16 mouse cellular contexts compared by ENCODE assay signal in the genomic region with DNA sequence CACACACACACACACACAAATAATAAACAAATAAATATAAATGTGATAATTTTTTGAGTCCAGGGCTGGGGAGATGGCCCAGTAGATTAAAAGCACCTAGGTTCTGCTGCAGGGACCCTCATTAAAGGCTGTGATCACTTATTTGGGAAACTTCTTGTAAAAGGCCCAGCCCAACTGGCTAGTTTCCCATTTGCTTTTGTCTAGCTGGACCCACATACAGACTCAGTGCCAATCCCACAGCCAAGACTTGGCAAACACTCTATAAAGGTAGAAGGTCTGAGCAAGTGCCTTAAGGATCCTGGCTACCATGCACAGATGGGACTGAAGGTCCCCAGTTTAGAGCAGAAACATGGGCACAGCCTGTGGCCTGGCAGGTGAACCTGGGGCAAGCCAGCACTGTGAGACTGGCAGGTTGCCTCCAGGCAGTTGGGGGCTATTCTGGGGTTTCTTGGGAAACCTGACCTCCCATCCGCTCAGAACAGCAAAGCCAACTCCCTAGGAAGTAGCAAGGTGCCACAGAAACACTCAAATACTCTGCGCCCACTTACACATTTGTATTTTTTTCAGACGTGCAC. TPM values are rescaled to one million over a fixed set of nuclear protein-coding genes. Genes with fewer than 3 reads are reported as not detected.
DNase-seq lines count a peak whose midpoint lies in the region; ATAC-seq and TF ChIP-seq lines count a peak whose summit lies in the region.
"Had no signal": no experiment of that assay in that cellular context is flagged by ENCODE, and none has a peak within 500 bp of the region (broad histone marks: within the 10 kb centered on the region; RNA-seq: fewer than 3 reads in every experiment).

No protein-coding gene starts in this region.

- no peak overlapping the region for H3K4me2 ChIP-seq in kidney, embryonic 16.5 days (replicated peaks; ENCODE audit: low read depth, low read length)
- H3K4me2 ChIP-seq: hindbrain, embryonic 15.5 days; limb, embryonic 13.5 days; lung, embryonic 15.5 days had no signal

- H3K27me3 ChIP-seq in E14TG2a.4 (ENCODE audit: insufficient read depth, low read length): peaks cover 47% of the 10 kb centered on the region
- H3K27me3 ChIP-seq in kidney, embryonic 16.5 days (ENCODE audit: insufficient read depth, low read length): no peaks in the 10 kb centered on the region
- H3K27me3 ChIP-seq: lung, embryonic 15.5 days had no signal

- H3K27ac ChIP-seq in gastrocnemius, adult 2 months: peak overlapping the region; percentile 98
- no peak overlapping the region for H3K27ac ChIP-seq in kidney, embryonic 16.5 days (ENCODE audit: low read length)
- H3K27ac ChIP-seq: hindbrain, embryonic 15.5 days; kidney, postnatal 0 days; limb, embryonic 13.5 days; lung, embryonic 15.5 days had no signal

- WGBS in kidney, embryonic 16.5 days: 82% methylated on average over 3 of the region's 3 CpGs

- no peaks in the 10 kb centered on the region for H3K36me3 ChIP-seq in E14TG2a.4 (ENCODE audit: insufficient read depth, low read length)
- H3K36me3 ChIP-seq in kidney, embryonic 16.5 days (ENCODE audit: insufficient read depth, low read length): no peaks in the 10 kb centered on the region
- H3K36me3 ChIP-seq: hindbrain, embryonic 15.5 days; limb, embryonic 13.5 days; lung, embryonic 15.5 days had no signal

- ATAC-seq in kidney, embryonic 16.5 days (ENCODE audit: low FRiP score, low TSS enrichment): no peak
- ATAC-seq: activated CD4-positive, CD25-positive, alpha-beta regulatory T cell, adult 4 months had no signal

- H3K4me1 ChIP-seq in E14TG2a.4 (replicated peaks; ENCODE audit: low read depth, low read length): peaks cover 51% of the 10 kb centered on the region
- H3K4me1 ChIP-seq in kidney, embryonic 16.5 days (ENCODE audit: insufficient read depth, low read length): no peaks in the 10 kb centered on the region

- DNase-seq in gastrocnemius, adult 2 months: peak; percentile 86
- no peak for DNase-seq in gastrocnemius, postnatal 4 days (ENCODE audit: low spot score in 2 of 2)
- DNase-seq in cerebellum, adult 11 months: peak; percentile 71
- peak; percentile 54 to 73 for DNase-seq in gastrocnemius, adult 8-10 months (ENCODE audit: low spot score in 2 of 2)
- DNase-seq in thymus, postnatal 10 days (ENCODE audit: low spot score in 2 of 2): no peak
- DNase-seq: spleen, adult 18-20 months had no signal

- H3K9ac ChIP-seq in kidney, embryonic 16.5 days (replicated peaks; ENCODE audit: low read length): no peak overlapping the region
- H3K9ac ChIP-seq: hindbrain, embryonic 15.5 days; limb, embryonic 13.5 days; lung, embryonic 15.5 days had no signal

- H3K9me3 ChIP-seq in E14TG2a.4 (ENCODE audit: low read length): no peaks in the 10 kb centered on the region
- H3K9me3 ChIP-seq in kidney, embryonic 16.5 days (ENCODE audit: low read length): no peaks in the 10 kb centered on the region
- H3K9me3 ChIP-seq: hindbrain, embryonic 15.5 days; limb, embryonic 13.5 days; lung, embryonic 15.5 days had no signal

- H3K4me3 ChIP-seq in gastrocnemius, adult 2 months: peak overlapping the region; percentile 26; the same call in 1 of the 2 replicates
- peak overlapping the region; percentile 55 for H3K4me3 ChIP-seq in E14TG2a.4 (replicated peaks; ENCODE audit: low read length)
- H3K4me3 ChIP-seq in kidney, embryonic 16.5 days (ENCODE audit: low read length): no peak overlapping the region
- H3K4me3 ChIP-seq: hindbrain, embryonic 15.5 days; limb, embryonic 13.5 days; lung, embryonic 15.5 days had no signal

- no peak for TF ChIP-seq CTCF in gastrocnemius, adult 2 months (IDR thresholded peaks at IDR 0.05)
- no peak for TF ChIP-seq CTCF in E14TG2a.4 (conservative IDR thresholded peaks at IDR 0.05; ENCODE audit: low read length)

- intact Hi-C loops in gastrocnemius, adult 2 months (cut with DNase I): no loop called here

RNA-seq across cellular contexts. Expression of gene Tmem52, which starts 3.9 kb away (rescaled TPM):
- total RNA-seq in gastrocnemius, adult 2 months (2021): 100 to 1,000 TPM; 215 to 248 TPM
- total RNA-seq in gastrocnemius, postnatal 4 days (2021): 10 to 100 TPM; 65.3 to 85.5 TPM
- total RNA-seq in gastrocnemius, adult 8-10 months (2022): 100 to 1,000 TPM; 139 to 250 (median 181) TPM
- polyA plus RNA-seq in kidney, embryonic 16.5 days (2015; fragmentation: Nextera tagmentation; extraction: Ambion mirVana): 1.9 and 2.2 TPM in 2 replicates
- total RNA-seq: MEL had no signal
- polyA plus RNA-seq: activated CD4-positive, CD25-positive, alpha-beta regulatory T cell, adult 4 months; C2C12; heart, embryonic 16.5 days; limb, embryonic 13.5 days had no signal

RNA-seq across cellular contexts. Expression of gene Gnb1, which starts 18.4 kb away (rescaled TPM):
- total RNA-seq in gastrocnemius, adult 2 months (2021): 10 to 100 TPM; 48.8 to 75.8 TPM
- 100 to 1,000 TPM; 272 to 286 TPM for total RNA-seq in gastrocnemius, postnatal 4 days (2021)
- 10 to 100 TPM; 44.1 to 58.4 (median 47.3) TPM for total RNA-seq in gastrocnemius, adult 8-10 months (2022)
- polyA plus RNA-seq in kidney, embryonic 16.5 days (2015; fragmentation: Nextera tagmentation; extraction: Ambion mirVana): 413 and 477 TPM in 2 replicates

Comparison
In these comparisons a context has a peak if more than half of its experiments do, and no peak if none do; other contexts are left out.
1. DNase-seq: peak in gastrocnemius, adult 2 months (single experiment), cerebellum, adult 11 months (single experiment) and gastrocnemius, adult 8-10 months (2 of 2); none in gastrocnemius, postnatal 4 days (0 of 2) and thymus, postnatal 10 days (0 of 2).